Mouse (Mus musculus) liver, embryonic 14.5 days (tissue): Measurements from ENCODE around the gene Irf2.

Experiments used
- CTCF ChIP-seq: IDR thresholded peaks from 2 replicates; pipeline ENCODE4 v1.5.1; 2016; ENCODE audit warnings: antibody characterized with exemption, low read depth, control low read depth
- EP300 ChIP-seq: IDR thresholded peaks from 2 replicates; pipeline ENCODE4 v1.6.1; 2016; ENCODE audit warnings: antibody characterized with exemption, low read depth

DNA sequence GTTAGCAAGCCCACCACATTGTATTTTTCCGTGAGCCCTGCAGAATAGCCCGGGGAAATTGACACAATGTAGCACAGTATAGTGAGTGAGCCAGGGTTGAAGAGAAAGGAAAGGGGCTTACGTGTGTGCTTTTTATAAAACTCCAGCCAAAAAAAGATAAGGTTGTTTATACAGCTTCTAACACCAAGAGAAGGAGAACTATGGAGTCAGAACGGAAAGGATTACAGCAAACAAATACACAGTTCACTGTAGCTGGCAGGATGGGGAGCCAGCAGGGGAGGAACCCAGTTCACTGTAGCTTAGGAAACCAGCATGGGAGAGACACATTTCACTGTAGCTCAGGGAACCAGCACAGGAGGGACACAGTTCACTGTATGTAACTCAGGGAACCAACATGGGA, 149.0 kb downstream of the Irf2 start:
- TF ChIP-seq EP300 (no peak), CTCF (no peak)
